Mouse (Mus musculus) T-helper 17 cell (primary cell): ENCODE measurements around the gene Gata3.

Experiments used
- in situ Hi-C, 2 experiments: fragments of 300-600 bp; cut with MboI, MseI; formaldehyde crosslinking; loops; 1 replicate in 1 of 2; 2 replicates in 1 of 2; pipeline ENCODE4 v1.15.1; 2025; ENCODE audit warnings: high pct_unique_total_duplicates in 2 of 2

The Gata3 gene

DNA sequence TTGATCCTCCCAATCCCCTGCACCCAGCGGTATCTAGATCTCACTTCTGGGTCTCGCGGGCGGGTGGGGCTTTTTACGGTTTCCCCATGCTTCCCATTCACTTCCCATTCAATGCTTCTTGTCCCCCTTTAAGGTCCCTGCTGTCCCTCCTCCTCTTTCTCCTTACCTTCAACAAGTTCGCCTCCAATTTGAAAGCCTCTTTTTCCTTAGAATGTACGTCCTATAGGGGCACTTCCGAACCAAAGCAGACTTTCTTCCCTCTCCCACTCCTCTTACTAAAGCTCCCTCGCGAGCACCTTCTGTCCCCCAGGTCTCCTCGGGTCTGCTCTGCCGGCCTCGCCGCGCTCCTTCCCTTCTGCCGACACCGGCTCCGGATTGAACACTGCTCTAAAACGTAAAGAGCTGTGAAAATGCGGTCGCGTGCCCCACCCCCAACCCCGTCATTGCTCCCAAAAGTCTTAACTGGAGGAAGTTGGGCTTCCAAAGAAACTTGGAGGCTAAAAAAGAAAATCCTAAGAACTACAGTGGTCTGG is at the start of gene Gata3:
Gata3 (minus strand) TSS at position 384 of the 533 bp plus-strand sequence.
- in situ Hi-C loops: no loop called here

DNA sequence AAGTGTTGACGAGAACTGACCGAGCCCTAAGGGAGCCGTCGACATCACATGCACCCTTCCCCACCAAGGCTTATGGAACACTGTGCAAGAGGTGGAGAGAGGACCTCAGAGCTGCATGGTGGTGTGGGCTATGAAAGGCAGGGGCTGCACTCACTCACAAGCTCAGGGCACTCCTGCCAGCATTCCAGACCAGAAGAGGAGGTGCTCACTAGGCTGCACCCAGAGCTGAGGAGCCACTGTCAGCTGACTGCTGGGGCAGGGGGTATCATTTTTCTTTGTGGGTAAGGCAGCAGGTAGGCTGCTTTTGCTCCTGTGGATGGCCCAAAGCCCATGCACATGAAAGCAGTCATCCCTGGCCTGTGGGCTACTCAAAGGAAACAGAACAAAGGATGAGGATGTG is 49.4 kb upstream of the Gata3 start:
- in situ Hi-C loops: no loop called here

DNA sequence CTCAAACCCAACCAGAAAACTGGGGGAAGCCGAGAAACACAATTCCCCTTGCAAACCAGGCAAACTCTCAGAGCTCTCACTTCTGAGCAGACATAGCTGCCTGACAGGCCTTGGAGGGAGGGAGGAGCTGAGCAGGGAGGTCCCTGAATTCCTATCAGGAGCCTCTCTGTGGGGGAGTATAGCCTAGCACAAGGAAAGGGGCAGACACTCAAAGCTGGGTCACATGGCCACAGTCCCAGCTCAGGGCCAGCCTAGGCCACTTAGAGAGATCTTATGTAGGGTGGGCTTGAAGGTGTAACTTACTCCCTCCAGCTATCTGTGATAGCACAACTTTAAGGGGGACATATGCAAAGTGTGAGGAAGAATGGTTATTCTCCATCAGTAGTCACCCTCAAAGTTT is 46.1 kb upstream of the Gata3 start:
- in situ Hi-C loops: no loop called here

DNA sequence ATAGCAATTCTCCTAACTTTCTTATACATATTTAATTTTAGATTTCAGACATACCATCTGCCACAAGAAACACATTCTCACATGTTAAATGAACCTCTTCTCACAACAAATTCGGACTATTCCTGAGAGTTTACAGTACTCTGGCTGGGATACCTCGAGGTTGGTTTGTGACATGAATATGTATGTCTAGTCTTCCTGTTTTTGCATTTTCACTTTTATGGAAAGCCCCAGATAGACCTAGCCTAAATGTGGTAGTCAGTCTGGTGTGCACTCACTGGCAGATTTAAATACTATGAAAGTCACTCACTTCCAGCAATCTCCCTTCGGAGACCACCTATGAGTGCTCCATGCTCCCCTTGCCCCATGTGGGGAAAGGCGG is 37.1 kb upstream of the Gata3 start:
- in situ Hi-C loops: no loop called here

DNA sequence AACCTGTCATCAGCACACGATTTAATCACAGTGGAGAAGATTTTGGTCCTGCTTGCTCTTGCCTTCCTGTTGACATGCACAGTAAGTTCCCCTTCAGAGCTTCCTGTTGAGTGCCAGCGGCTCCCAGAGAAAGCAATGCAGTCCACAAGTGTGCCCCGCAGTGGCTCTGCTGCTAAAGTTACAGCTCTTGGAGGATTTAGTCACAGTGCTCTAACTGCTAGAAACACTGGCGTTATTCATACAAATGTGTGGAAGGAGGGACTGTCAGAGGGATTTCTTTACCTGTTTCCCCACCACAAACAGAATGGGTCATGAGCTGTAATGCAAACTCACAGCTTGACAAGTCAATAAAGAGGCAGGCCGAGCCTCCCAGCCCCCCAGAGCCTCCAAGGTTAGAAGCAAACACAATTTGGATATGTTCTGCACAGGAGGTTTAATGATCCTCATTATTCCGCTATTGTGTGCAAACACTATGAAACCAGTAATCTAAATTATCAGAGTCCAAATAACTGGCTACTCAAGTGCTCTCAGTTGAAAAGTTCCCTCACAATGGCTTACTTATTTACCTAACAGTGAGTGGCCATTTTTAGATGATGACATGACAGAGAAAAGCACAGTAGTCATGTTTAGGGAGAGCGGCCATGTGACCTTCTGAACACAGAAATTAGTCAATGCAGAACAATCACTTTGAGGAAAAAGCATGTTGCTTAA is 36.5 kb upstream of the Gata3 start:
- in situ Hi-C loops: no loop called here

DNA sequence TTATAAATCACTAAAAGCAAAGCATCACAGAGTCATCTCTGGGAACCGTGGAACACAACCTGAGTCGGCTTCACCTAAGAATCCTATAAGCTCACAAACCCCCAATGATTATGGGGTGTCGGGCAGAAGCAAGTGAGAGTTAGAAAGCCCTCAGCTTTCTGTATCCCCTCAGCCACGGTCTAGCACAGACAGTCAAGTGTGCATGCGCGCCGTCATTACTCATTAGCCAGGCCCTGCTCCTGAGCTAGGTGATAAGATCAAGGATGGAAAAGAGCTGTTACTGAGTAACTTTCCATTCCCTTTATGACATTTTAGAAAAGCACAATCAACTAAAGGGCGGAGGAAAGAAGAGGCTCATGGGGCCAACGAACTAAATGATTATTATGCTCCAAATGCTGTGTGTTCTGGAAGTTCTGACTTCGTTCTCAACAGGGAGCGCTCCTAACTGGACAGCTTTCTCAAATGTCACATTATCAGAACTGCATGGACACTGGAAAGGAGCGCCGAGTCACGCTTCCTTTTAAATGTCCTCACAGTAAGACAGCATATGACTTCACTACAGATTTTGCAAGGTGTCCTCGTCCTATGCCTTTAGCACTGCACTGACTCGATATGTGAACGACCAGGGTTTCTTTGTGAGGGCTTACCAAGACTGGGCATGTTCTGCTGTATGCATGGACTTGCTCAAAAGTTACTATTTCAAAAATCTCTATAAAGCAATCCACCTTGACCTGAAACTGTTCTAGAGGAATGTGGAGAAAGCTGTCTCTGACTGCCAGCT is 29.0 kb upstream of the Gata3 start:
- in situ Hi-C loops: loop anchor here in 1 of 2 experiments (25.0 kb wide), 1 partner anchor 1232 kb away; no protein-coding TSS in a partner anchor

DNA sequence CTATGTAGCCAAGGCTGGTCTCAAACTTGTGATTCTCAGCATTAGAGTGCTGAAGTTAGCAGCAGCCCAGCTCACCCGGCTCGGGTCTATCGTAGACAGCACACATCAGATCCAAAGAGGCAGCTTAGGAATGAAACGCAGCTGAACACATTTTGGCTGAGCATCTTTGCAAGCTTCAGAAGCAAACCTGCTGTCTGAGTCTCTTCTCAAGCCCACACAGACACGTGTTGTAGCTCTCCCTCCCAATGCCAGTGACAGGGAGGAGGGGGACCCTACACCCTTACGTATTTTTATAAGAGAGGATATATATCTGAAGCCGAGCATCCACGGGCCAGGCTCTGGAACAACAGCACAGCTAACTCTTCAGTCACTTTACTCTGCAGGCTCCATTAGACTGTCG is 27.8 kb upstream of the Gata3 start:
- in situ Hi-C loops: loop anchor here in 1 of 2 experiments (25.0 kb wide), 1 partner anchor 1230 kb away; no protein-coding TSS in a partner anchor

DNA sequence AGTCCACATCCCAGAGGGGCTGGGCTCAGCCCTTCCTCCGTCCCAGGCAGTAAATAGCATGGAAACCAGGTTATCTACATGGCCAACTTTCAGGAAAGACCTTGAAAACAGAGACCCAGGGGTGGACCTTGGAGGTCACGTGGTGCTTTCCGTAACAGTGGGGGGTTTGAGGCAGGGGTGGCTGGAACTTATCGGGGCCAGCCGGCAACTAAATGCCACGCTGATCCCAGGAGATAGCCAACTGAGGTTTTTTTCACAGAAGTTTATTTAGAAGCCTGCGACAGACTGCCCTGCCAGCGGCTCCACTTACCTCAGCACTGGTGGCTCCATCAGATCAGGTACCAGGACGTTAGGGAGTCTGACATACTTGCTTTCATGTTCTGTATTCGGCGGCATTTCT is 16.2 kb upstream of the Gata3 start:
- in situ Hi-C loops: loop anchor here (10.0 to 25.0 kb wide), 2 partner anchors 1219 to 1231 kb away; no protein-coding TSS in a partner anchor

DNA sequence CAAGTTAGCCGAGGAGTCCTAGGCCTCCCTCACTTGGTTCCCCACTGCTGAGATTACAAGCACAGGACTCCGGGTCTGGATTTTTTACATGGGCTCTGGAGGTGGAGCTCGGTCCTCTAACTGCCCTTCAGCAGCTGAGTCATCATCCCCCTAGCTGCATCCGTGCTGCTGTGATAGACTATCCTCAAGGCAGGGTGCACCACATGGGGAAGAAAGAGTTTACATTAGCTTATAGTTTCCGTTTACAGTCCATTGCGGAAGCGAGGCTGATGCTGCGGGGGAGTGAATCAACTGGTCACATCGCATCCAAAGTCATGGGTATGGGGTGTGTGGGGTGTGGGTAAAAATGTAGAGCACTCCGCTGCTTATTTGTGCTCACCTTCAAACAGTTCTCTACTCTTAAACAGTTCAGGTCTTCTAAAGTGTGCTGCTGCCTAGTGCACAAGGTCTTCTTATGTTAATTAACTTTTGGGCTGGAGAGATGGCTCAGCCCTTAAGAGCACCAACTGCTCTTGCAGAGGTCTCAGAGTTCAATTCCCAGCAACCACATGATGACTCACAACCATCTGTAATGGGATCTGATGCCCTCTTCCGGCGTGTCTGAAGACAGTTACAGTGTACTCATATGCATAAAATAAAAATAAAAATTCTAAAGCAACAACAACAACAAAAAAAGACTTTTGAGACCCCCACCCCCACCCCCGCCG is 14.2 kb upstream of the Gata3 start:
- in situ Hi-C loops: loop anchor here (10.0 to 25.0 kb wide), 2 partner anchors 1217 to 1229 kb away; no protein-coding TSS in a partner anchor

DNA sequence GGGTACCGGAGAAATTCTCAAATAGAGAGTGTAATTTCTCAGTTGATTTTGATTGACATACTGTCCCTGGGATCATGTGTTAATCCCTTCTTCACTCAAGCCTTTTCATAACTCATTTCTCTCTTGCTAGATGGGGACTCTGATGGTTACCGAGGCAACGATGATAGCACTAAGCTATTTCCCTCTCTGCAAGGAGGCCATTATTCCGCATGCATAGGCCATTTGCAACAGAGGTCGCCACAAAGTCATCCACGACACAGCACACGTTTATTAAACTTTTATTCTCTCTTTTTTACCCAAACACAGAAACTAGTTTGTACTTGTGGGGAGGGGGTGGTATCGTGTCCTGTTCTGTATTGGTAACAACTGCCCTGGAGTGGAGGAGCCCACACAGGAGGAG is 8.0 kb upstream of the Gata3 start:
- in situ Hi-C loops: no loop called here

DNA sequence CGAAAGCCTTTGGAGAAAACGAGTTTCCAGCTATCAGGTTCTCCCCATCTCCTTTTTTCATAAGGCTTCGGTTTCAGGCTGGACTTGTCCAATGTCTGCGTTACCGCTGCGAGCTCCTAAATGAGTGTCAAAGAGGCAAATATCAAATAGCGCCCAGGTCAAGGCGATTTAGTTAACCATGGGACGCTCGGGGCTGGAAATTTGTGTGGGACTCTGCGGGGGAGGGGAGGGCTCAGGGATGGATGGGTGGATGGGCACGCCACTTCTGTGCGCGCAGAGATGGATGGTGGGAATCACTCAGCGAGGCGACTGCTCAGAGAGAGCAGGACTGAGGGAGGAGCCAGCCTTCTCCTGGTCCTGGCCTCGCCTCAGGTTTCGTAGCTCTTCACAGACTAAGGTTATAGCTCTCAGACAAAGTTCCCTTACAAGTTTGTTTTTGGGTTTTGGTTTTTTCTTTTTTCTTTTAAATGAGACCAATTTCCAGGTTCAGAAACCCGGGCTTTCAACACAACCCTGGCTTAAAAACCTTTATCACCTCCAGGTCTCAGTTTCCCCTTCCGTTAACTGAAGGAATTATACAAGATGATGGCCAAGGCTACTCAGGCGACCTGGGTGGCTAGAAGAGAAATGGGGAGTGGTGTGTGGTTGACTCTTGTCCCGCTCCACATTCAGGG is 6.4 kb upstream of the Gata3 start:
- in situ Hi-C loops: no loop called here

DNA sequence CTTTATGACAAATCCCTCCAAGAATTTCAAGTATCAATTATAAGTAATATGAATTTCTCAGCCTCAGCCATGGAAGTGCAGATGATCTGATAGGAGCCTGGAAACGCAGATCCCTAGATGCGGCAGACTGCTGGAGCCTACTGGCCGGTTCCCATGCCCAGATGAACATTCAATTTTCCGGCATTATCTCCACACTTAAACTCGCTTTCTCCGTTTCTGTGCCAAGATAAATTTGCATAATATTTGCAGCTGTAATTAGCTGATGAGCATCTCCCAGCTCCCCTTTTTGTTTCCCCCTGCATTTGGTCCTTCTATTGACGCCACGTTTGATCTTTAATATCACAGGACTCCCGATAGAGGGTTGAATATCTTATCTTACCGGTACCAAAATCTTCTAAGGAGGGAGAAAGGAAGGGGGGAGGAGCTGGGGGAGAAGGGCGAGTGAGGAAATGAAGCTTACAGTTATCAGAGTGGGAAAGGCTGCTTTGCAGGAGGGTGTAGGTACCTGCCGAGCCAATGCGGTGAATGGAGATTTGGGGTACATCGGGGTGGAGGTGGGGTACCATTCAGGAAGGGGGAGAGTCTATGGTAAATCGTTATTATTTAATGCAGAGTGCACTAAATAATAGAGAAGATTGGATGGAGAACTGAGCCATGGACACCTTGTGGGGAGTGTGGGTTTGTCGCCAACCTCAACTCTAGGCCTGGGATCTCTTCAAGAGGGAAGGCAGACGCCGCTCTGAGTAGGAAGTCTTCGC is 5.2 kb upstream of the Gata3 start:
- in situ Hi-C loops: no loop called here

DNA sequence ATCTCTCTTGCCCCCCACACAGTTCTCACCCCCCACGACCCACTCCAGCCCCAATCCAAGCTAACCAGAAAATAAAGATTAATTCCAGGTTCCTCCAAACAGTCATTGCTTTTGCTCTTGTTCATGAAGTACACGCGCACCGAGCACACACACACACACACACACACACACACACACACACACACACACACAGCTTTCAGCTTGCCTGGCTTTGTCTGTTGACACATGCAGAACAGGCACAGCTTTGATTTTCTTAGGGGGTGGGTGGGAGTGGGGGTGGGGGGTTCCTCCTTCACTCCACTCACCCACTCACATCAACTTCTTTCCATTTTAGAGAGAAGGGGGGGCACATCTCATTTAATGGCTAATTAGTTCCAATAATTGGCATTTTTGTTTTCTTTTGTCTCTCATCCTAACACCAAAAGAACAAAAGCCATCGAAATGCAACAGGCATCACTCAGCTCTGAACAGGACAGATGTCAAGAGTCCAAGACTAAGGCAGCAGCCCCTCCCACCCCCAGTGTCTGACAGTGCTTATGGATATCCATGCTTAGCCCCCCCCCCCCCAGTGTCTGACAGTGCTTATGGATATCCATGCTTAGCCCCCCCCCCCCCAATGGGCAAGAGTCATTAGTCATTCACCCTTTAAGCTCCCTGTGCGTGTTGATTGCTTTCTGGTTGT is 3.6 kb upstream of the Gata3 start:
- in situ Hi-C loops: no loop called here

DNA sequence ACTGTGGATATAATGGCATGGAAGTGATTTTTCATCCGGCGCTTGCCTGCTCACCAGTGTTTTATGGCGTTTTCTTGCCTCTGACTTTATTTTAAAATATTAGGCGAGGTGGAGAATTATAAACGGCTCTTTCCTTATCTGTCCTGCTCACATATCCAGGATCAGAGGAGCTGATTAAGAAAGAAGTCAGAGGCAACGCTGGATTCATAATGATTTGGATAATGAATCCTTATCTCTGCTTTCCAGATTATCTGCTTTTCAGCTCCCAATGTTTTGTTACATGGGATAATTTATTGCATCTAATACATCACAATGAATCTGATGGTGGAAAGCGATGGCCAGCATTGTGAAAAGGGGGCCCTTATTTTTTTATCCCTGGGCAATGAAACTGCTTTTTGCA is 2.7 kb upstream of the Gata3 start:
- in situ Hi-C loops: no loop called here

DNA sequence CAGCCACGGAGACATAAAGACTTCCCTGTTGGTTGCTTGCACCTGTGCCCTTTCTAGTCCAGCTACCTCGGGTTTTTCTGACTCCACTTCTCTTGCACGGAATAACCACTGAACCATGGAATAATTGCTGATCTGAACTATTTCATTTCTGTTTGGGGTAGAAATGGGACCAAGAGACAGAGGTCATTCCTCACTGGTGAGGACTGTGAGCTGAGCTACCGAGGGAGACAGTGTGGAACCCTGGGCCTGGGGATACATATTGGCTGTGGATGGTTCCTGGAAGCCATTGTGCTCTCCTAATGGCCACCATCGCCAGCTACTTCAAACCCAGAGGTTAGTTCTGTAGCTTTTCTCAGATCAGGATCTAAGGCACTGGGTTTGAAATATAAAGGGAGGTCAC is 1.1 kb upstream of the Gata3 start:
- in situ Hi-C loops: no loop called here

DNA sequence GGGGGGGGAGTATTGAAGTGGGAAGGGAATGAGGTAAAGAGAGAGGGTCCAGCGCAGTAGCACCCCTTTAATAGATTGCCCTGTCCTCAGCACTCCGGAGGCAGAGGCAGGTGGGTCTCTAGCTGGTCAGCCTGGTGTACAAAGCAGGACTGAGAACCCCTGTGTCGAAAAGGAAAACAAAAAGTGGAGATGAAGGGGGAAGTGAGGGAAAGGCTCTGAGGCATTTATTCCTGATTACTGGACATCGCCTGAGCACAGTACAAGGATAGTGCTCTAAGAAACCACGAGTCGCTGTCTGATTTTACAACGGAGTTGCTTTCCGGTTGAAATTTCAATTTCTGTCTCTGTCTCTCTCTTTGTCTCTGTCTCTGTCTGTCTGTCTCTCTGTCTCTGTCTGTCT is 417 bp upstream of the Gata3 start:
- in situ Hi-C loops: no loop called here

DNA sequence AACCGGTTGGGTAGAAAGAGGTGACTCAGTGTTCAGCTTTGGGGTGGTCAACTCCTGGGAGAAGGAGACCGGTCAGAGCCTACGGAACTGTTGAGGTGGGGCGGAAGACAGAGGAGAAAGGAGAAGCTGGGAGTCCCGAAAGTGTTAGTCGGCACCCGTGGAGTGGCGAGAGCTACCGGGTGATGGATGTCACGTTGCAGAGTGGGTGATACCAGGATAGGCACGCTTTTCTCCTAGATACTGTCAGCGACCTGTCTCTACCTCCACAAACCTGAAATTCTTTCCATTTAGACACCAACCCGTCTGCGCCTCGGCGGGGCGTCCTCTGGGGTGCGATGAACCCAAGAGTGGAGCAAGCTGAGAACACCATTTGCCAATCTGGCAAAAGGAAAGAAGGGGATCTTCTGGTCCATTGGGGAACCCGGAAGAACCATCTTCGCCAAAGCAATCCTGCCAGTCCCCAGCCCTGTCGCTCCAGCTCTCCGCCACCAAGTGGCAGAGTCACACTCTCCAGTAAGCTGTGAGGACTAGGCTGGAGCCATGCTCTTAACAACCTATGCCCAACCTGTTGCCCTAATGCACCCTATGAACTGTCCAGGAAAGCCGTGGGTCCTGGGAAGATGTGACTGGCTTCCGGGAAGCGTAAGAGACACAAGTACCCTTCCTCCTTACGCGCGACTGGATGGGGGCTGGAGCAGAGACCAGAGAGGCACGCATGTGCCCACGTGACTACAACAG is 752 bp downstream of the Gata3 start, which contains the start of gene 9230102O04Rik:
9230102O04Rik (minus strand) TSS at position 628 of the 738 bp plus-strand sequence.
- in situ Hi-C loops: no loop called here

DNA sequence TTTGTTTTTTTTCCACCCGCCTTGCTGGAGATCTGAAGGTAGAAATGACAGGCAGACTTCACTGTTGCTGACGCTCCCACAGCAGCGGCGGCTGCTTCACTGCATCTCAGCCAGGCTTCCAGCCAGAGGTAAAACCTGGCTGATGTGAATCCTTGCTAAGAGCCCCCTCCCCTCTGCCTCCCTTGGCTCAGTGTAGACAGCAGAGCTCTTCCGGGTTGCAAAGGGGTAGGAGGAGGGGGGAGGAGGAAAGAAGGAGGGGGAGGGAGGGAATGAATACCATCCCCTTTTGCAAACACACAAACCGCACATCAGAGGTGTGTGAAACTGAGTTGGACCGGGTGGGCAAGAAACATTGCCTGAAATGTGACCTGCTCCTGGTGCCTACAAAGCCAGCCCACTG is 2.2 kb downstream of the Gata3 start:
- in situ Hi-C loops: no loop called here

DNA sequence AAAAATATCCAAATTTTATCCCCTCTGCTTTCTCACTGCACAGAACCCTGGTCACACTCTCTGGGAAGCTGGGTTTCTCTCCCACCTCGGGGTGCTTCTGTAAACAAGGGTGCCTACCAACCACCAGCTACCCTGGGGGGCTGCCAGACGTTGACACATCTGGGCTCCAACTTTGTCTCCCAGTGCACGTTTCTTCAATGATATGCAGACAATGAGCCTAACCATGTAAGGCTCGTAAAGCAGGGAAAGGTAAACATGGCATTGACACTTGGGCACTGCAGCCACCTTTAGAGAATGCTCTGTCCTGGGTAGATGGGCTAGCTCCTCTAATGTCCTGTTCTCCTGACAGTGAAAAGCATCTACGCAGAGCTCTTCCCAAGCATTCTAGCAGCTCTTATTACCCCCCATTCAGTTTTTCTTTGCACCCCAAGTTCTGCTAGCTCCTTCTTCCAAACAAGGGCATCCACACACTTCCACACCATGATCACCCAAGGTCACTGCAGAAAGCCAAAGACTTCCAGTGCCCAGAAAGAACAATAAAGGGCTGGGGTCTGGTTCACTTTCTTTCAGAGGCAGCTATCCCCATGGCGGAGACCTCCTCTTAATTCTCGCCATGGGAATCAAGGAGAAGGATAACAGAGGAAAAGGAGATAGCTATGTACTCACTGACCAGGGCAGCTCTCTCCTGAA is 2.8 kb downstream of the Gata3 start:
- in situ Hi-C loops: no loop called here
